Mouse (Mus musculus) large intestine, adult 2 months (tissue): Measurements from ENCODE around the gene Rpl9-ps1. TPM values are rescaled to one million over a fixed set of nuclear protein-coding genes. Genes with fewer than 3 reads are reported as not detected.

Experiments used
- DNase-seq: peaks from one replicate; pipeline ENCODE4 v3.0.0-alpha.2; 2012; ENCODE audit warnings: low read depth, low spot score
- WGBS: fragments of 180-500 bp; shearing (Covaris S2); methylation state at CpG from one replicate; pipeline ENCODE4 v1.1.7; 2018; 5-methylcytosine and 5-hydroxymethylcytosine counted together
- polyA plus RNA-seq: library from polyadenylated mRNA; depleted of rRNA; stranded (reverse); fragments of >200 nt; gene quantifications from 2 replicates; pipeline ENCODE4 v1.2.3, GENCODE M21; 2012; rRNA removed

Rpl9-ps1 gene
- polyA plus RNA-seq, 1 experiment = not detected

GRCm38 (mm10) chr11:83630630-83631029 lies 14.8 kb downstream of the Rpl9-ps1 start:
- 47% methylated on average over 1 of the region's 1 CpGs for WGBS
- DNase-seq = peak; percentile 46

GRCm38 (mm10) chr11:83628808-83629207 lies 16.6 kb downstream of the Rpl9-ps1 start:
- DNase-seq = no peak
- WGBS = 86% methylated on average over 9 of the region's 9 CpGs

GRCm38 (mm10) chr11:83623586-83623985 lies 21.8 kb downstream of the Rpl9-ps1 start:
- no peak for DNase-seq
- 88% methylated on average over 3 of the region's 3 CpGs for WGBS

- WGBS = 93% methylated on average over 1 of the region's 1 CpGs
- no peak for DNase-seq
Observed at GRCm38 (mm10) chr11:83619037-83619436, 26.4 kb downstream of the Rpl9-ps1 start.

GRCm38 (mm10) chr11:83618238-83618637 lies 27.2 kb downstream of the Rpl9-ps1 start:
- DNase-seq = no peak
- WGBS = 70% methylated on average over 5 of the region's 5 CpGs

- DNase-seq = no peak
- WGBS = 85% methylated on average over 1 of the region's 1 CpGs
Observed at GRCm38 (mm10) chr11:83616586-83616985, 28.8 kb downstream of the Rpl9-ps1 start.

- DNase-seq = no peak
- 35% methylated on average over 2 of the region's 2 CpGs for WGBS
Observed at GRCm38 (mm10) chr11:83610900-83611299, 34.5 kb downstream of the Rpl9-ps1 start.

GRCm38 (mm10) chr11:83606396-83606795 lies 39.0 kb downstream of the Rpl9-ps1 start:
- WGBS = 17% methylated on average over 1 of the region's 1 CpGs
- DNase-seq = no peak

- whole genome bisulfite sequencing = 82% methylated on average over 3 of the region's 3 CpGs
- no peak for DNase-seq
Observed at GRCm38 (mm10) chr11:83605535-83605934, 39.9 kb downstream of the Rpl9-ps1 start.

GRCm38 (mm10) chr11:83604698-83605097 lies 40.7 kb downstream of the Rpl9-ps1 start:
- DNase-seq = no peak
- WGBS = 92% methylated on average over 4 of the region's 4 CpGs

- DNase-seq = no peak
- 87% methylated on average over 3 of the region's 3 CpGs for WGBS
Observed at GRCm38 (mm10) chr11:83603399-83603798, 42.0 kb downstream of the Rpl9-ps1 start.

- no peak for DNase-seq
- WGBS = 85% methylated on average over 2 of the region's 2 CpGs
Observed at GRCm38 (mm10) chr11:83600576-83600975, 44.8 kb downstream of the Rpl9-ps1 start.

- no peak for DNase-seq
- WGBS = 55% methylated on average over 3 of the region's 3 CpGs
Observed at GRCm38 (mm10) chr11:83598991-83599390, 46.4 kb downstream of the Rpl9-ps1 start.

GRCm38 (mm10) chr11:83598207-83598837 lies 47.1 kb downstream of the Rpl9-ps1 start:
- no peak for DNase-seq
- 80% methylated on average over 3 of the region's 3 CpGs for WGBS

- 92% methylated on average over 7 of the region's 7 CpGs for WGBS
- no peak for DNase-seq
Observed at GRCm38 (mm10) chr11:83597796-83598195, 47.6 kb downstream of the Rpl9-ps1 start.

- WGBS = 22% methylated on average over 7 of the region's 7 CpGs
- peak; percentile 76 for DNase-seq
Observed at GRCm38 (mm10) chr11:83595669-83596455, 49.6 kb downstream of the Rpl9-ps1 start.

Other genes with a start within 250 kb of the Rpl9-ps1 start
- 0.84 and 1.1 TPM in 2 replicates for gene Rasl10b, start 236.5 kb downstream of the Rpl9-ps1 start, polyA plus RNA-seq
- 0.38 and 0.48 TPM in 2 replicates for gene Gas2l2, start 216.2 kb downstream of the Rpl9-ps1 start, polyA plus RNA-seq
- gene 1700020L24Rik, start 207.9 kb downstream of the Rpl9-ps1 start, polyA plus RNA-seq = 1.6 and 1.7 TPM in 2 replicates
- 2.1 and 5.6 TPM in 2 replicates for gene Mmp28, start 182.6 kb downstream of the Rpl9-ps1 start, polyA plus RNA-seq
- gene Taf15, start 172.5 kb downstream of the Rpl9-ps1 start, polyA plus RNA-seq = 10.5 and 13.9 TPM in 2 replicates
- gene Heatr9, start 123.4 kb downstream of the Rpl9-ps1 start, polyA plus RNA-seq = 0.04 and 0.05 TPM in 2 replicates
- gene Ccl5, start 115.1 kb downstream of the Rpl9-ps1 start, polyA plus RNA-seq = 194 and 322 TPM in 2 replicates
- gene Ccl9, start 67.0 kb downstream of the Rpl9-ps1 start, polyA plus RNA-seq = 9.1 and 16.9 TPM in 2 replicates
- 122 and 165 TPM in 2 replicates for gene Ccl6, start 52.5 kb downstream of the Rpl9-ps1 start, polyA plus RNA-seq
- gene Ccl3, start 3.7 kb upstream of the Rpl9-ps1 start, polyA plus RNA-seq = 2.1 and 2.5 TPM in 2 replicates
- 2.7 and 4.5 TPM in 2 replicates for gene Ccl4, start 17.0 kb upstream of the Rpl9-ps1 start, polyA plus RNA-seq
- 3.3 and 5.8 TPM in 2 replicates for gene Wfdc17, start 58.4 kb upstream of the Rpl9-ps1 start, polyA plus RNA-seq
- gene Wfdc18, start 63.4 kb upstream of the Rpl9-ps1 start, polyA plus RNA-seq = not detected in 2 replicates
- 0.86 and 2.0 TPM in 2 replicates for gene Wfdc21, start 101.3 kb upstream of the Rpl9-ps1 start, polyA plus RNA-seq
- gene Heatr6, start 108.1 kb upstream of the Rpl9-ps1 start, polyA plus RNA-seq = 12.1 and 24.6 TPM in 2 replicates
- gene Hnf1b, start 204.4 kb upstream of the Rpl9-ps1 start, polyA plus RNA-seq = 14.4 and 17.7 TPM in 2 replicates